Mouse (Mus musculus): ENCODE data around the gene Tbx1.
"Not testable (repeated sequence)": the region's sequence is repeated elsewhere in the genome, so short reads cannot be mapped to it uniquely, and the experiment has no call there.

The Tbx1 gene

GRCm38 (mm10) chr16:18543151-18543829 is 47.2 kb downstream of the Tbx1 start:
- no peak for DNase-seq

GRCm38 (mm10) chr16:18539281-18539680 is 51.2 kb downstream of the Tbx1 start:
- no peak for DNase-seq

- DNase-seq = no peak
These were observed 53.0 kb downstream of the Tbx1 start for GRCm38 (mm10) chr16:18537407-18537990.

- not testable (repeated sequence) for DNase-seq
These were observed 57.4 kb downstream of the Tbx1 start for GRCm38 (mm10) chr16:18533061-18533460.

Measured in kidney, postnatal 14 days (tissue).